Mouse (Mus musculus) monocyte, adult 2 months (primary cell): ENCODE results near the gene Ttll5.

ENCODE experiments used
- DNase-seq, 2 experiments: peaks; one replicate each; pipeline ENCODE4 v3.0.0; 2022; ENCODE audit warnings: low spot score in 2 of 2, low read depth in 1 of 2

The Ttll5 gene

DNA sequence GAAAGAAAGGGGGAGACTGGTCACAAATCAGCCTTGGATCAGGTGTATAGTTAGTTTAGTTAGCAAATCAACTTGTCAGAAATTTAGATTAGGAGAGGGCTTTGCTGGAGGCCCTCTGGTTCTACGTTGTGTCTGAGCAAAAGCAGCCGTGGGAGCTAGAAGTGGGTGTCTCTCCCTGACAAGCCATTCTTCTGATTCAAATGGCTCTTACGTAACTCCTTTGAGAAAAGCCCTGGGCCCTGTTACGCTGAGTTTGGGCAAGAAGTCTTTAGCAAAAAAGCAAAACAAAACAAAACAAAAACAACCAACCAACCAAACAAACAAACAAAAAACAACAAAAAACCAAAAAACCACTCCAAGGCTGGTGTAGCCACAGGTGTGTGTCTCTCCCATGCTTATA, 266.3 kb downstream of the Ttll5 start:
- DNase-seq = no peak

DNA sequence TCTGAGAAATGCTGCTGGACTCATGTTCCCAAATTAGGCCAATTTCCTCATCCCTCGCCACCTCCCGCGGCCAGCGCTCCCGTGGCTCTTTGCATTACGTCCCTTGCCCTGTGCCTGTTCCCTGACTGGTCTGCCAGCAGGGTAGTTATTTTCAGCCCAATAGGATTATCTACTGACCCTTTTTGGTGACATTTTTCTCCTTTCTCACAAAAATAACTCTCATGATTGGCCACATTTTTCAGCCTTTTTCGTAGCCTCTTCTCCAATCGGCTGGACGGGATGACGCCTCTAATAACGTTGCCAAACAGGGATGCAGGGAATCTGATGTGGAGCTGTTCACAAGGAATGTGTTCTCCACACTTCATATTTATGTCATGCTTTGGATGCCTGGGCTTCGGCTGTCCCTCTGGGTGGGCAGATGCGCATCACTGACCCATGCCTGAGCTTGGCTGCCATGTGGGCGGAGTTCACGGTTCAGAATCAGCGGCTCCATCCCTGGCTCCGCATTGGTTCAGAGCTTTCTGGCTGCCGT, 267.2 kb downstream of the Ttll5 start:
- DNase-seq = no peak

DNA sequence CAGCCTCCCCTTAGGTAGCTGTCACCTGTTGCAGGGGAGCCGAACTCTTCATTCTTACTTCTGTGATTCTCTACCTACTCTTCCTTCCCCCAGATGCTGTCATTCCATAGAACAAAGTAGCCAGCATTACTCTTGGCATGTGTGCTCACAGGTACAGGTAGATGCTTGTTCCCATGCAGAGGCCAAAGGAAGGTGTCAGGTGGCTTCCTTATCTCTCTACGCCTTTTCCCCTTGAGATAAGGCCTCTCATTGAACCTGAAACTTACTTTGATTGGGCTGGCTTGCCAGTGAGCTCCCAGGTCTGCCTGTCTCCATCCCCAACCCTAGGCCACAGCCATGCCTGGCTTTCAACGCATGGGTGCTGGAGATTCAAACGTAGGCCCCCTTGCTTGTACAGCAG, 269.6 kb downstream of the Ttll5 start:
- DNase-seq = no peak

DNA sequence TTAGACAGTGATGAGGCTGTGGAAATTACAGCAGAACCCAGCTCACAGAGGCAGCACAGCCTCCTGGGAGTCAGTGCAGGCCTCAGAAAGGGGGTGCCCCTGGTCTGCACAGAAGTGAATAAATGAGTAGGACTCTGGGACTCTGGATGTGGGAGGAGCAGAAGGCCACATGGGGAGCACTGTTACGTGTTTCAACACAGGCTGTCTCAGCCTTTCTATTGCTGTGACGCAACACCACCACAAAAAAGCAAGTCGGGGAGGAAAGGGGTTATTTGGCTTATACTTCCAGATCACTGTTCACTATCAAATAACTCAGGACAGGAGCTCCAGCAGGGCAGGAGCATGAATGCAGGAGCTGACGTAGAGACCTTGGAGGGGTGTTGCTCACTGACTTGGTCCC, 271.3 kb downstream of the Ttll5 start:
- no peak for DNase-seq

- no peak for DNase-seq
Observed at GRCm38 (mm10) chr12:86097781-86098180, 273.3 kb downstream of the Ttll5 start.

DNA sequence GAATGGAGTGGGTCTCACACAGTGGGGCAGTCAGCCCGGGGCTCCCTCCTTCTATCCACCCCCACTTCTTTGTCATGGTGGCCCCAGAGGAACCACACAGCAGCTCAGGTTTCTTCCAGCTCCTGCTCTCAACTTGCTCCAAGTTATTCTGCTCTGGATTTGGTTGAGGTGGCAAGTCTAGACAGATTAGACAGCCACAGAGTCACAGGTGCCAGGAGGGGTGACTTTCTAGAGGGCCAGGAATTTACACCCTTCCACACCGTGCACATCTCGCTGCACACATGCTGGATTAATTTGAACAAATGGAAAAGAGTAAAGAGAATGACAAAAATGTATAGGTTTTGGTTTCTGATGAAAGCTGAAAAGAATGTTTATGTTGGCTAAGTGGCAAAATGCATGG, 276.3 kb downstream of the Ttll5 start:
- DNase-seq = no peak

DNA sequence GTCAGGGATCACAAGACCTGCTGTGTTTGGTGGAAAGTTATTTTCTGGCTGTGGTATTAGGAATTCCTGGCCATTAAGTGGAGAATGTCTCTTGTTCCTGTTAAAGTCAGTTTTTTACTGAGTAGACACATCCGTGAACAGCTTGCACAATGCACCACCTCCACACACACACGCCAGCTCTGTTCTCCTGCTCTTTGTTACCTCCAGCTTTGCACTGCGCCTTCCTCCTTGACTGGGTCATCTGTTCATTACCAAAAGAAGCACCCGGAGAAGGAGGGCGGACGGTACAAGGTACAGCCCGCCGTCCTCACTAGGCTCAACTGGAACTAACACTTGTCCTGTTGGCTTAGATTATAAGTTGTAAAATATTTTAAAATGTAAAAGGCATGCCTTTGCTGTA, 278.2 kb downstream of the Ttll5 start:
- no peak for DNase-seq

DNA sequence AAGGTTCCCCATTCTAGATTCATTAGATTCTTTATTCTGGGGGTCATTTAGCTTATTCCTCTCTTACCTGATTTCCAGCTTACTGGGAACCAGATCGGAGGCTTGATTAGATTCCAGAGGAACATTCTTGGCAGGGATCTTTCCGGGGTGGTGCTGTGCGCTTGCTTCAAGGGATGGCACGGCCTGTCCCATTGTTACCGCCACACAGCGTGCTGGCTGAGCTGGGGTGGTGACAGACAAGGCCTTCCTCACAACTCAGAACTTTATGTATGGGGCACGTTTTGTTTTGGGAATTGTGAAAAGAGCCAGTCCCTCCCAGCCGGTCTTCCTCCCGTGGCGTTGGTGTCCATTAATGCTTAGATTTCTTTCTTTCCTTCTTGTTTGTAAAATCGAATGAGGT, 278.9 kb downstream of the Ttll5 start:
- DNase-seq = no peak

- DNase-seq = no peak
Observed at GRCm38 (mm10) chr12:86103852-86104251, 279.4 kb downstream of the Ttll5 start.

DNA sequence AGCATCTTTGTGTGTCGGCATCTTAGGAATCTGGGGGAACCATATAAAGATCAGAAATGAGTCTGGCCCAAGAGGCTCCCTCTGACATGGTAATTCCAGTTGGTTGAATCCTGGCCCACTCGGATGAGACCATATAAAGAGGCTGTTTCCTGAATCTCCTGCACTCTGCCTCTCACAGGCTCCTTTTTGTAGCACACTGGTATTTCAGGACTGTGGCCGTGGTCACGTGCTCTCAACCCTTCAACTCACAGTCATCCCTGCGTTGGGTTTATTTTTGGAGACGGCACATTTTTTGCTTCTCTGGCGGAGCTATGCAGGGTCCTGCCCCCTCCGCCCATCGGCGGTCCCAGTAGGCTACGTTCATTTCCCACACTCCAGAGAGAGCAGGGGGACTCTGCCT, 279.8 kb downstream of the Ttll5 start:
- DNase-seq = no peak

DNA sequence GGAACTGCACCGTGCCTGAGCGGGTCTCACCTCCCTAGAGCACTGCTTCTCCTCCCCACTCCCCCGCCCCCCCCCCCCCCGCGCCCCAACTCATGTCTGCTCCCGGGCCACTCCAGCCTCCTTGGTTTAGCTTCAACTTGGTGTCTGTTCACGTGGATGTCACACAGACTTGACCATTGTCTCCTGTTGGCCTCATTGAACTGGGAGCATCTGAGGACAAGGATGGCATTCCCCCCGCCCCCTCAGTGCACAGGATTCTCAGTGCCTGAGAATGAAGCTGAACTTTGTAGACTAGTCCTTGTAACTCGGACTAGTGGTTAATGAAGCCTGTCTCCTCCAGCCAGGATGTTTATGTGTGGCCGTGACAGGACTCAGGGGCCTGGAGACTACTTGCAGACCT, 281.1 kb downstream of the Ttll5 start:
- DNase-seq = no peak

DNA sequence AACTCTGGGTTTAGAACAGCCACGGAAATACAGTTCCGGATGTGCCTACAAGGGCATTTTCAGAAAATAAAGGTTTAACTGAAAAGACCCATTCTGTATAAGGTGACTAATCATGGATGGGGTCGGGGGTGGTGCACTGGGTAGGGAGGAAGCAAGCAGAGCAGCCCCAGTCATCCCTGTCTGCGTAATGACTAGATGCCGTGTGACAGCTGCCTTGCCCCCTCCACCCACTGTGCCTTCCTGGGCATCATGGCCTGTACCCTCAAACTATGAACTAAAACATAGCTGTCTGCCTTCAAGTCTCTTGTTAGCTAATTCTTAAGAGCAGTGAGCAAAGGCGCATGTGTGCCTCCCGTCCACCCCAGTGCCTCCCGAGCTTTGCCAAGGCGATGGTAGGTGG, 281.6 kb downstream of the Ttll5 start:
- DNase-seq = no peak

GRCm38 (mm10) chr12:86107645-86108044, 283.2 kb downstream of the Ttll5 start:
- no peak for DNase-seq

DNA sequence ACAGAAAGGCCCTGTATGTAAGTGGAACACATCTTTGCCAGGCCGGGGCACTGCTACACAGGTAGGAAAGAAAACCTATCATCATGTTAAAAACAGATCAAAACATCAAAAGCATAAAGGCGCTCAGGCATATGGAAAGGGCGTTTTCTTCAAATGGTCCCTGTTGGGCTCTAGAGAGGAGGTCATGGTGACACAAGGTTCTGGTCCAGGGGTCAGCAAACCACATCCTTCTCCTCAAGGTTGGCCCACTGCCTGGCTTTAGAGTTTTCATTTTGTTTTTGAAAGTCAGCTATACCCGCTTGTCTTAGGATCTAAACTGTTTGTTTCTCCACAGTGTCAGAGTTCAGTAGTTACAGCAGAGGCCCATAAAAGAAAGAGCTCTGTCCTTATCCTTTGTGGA, 285.1 kb downstream of the Ttll5 start:
- no peak for DNase-seq

- no peak for DNase-seq
Observed at GRCm38 (mm10) chr12:86110637-86111036, 286.2 kb downstream of the Ttll5 start.
